ENCODE assay signal across 8 mouse cellular contexts in genomic region chr2:92599487-92600347, GRCm38 (mm10). TPM values are rescaled to one million over a fixed set of nuclear protein-coding genes. Genes with fewer than 3 reads are reported as not detected.
DNase-seq lines count a peak whose midpoint lies in the region; ATAC-seq and TF ChIP-seq lines count a peak whose summit lies in the region.

Gene Chst1 (plus strand): TSS chr2:92599707.

- peak within 1 kb of the TSS; percentile 54 for H3K4me3 ChIP-seq in lung, adult 2 months (replicated peaks; ENCODE audit: extremely low read depth, low read depth, low read length)
- peak within 1 kb of the TSS; percentile 74 for H3K4me3 ChIP-seq in kidney, embryonic 16.5 days (ENCODE audit: low read length)
- H3K4me3 ChIP-seq in liver, embryonic 15.5 days (replicated peaks): peak within 1 kb of the TSS; percentile 45

- TF ChIP-seq CTCF in lung, adult 2 months (IDR thresholded peaks at IDR 0.05; ENCODE audit: insufficient read depth, low read length): no peak

- peak within 1 kb of the TSS; percentile 74 for H3K9ac ChIP-seq in kidney, embryonic 16.5 days (replicated peaks; ENCODE audit: low read length)
- no peak within 1 kb of the TSS for H3K9ac ChIP-seq in liver, embryonic 15.5 days

- peak within 1 kb of the TSS; percentile 99 for H3K4me2 ChIP-seq in kidney, embryonic 16.5 days (replicated peaks; ENCODE audit: low read depth, low read length)
- peak within 1 kb of the TSS; percentile 65 for H3K4me2 ChIP-seq in liver, embryonic 15.5 days

- H3K27me3 ChIP-seq in kidney, embryonic 16.5 days (ENCODE audit: insufficient read depth, low read length): 0 out of 2 replicates have a peak, but pooled peaks cover 11% of the 10 kb centered on the region
- peaks cover 76% of the 10 kb centered on the region for H3K27me3 ChIP-seq in liver, embryonic 15.5 days

- H3K4me1 ChIP-seq in lung, adult 2 months (ENCODE audit: control insufficient read depth, insufficient read depth, low read length): peaks cover 5% of the 10 kb centered on the region; the same call in 1 of the 2 replicates
- H3K4me1 ChIP-seq in kidney, embryonic 16.5 days (ENCODE audit: insufficient read depth, low read length): peaks cover 41% of the 10 kb centered on the region
- H3K4me1 ChIP-seq in liver, embryonic 15.5 days (replicated peaks): peaks cover 7% of the 10 kb centered on the region; the same call in 1 of the 2 replicates

- DNase-seq in lung, adult 2 months: no peak
- DNase-seq in lung, adult 18-20 months: no peak
- DNase-seq in cerebellum, adult 9-10 months: peak; percentile 26
- peak; percentile 43 to 56 for DNase-seq in heart, adult 18-20 months
- DNase-seq in ovary, postnatal 36 days (ENCODE audit: low spot score): peak; percentile 62
- DNase-seq in B cell, adult 2 months: no peak

- no peaks in the 10 kb centered on the region for H3K9me3 ChIP-seq in kidney, embryonic 16.5 days (ENCODE audit: low read length)
- H3K9me3 ChIP-seq in liver, embryonic 15.5 days (replicated peaks): no peaks in the 10 kb centered on the region

- peak within 1 kb of the TSS; percentile 48; the same call in 1 of the 2 replicates for H3K27ac ChIP-seq in kidney, embryonic 16.5 days (ENCODE audit: low read length)
- H3K27ac ChIP-seq in liver, embryonic 15.5 days (replicated peaks): no peak within 1 kb of the TSS

- peak; percentile 79 for ATAC-seq in kidney, embryonic 16.5 days (ENCODE audit: low FRiP score, low TSS enrichment)
- ATAC-seq in liver, embryonic 15.5 days (ENCODE audit: insufficient read depth): peak; percentile 28; the same call in 1 of the 2 replicates

- H3K36me3 ChIP-seq in kidney, embryonic 16.5 days (ENCODE audit: insufficient read depth, low read length): no peaks in the 10 kb centered on the region
- no peaks in the 10 kb centered on the region for H3K36me3 ChIP-seq in liver, embryonic 15.5 days (replicated peaks)

- peak; percentile 45; the same call in 1 of the 2 replicates for TF ChIP-seq POLR2A in lung, adult 2 months (IDR thresholded peaks at IDR 0.05; ENCODE audit: borderline replicate concordance, extremely low read depth, low read depth, low read length)

- WGBS in lung, adult 2 months: under 1% methylated on average over 59 of the region's 82 CpGs
- WGBS in kidney, embryonic 16.5 days: under 1% methylated on average over 55 of the region's 82 CpGs
- WGBS in liver, embryonic 15.5 days (ENCODE audit: insufficient replicate concordance): under 1% methylated on average over 63 of the region's 82 CpGs

RNA-seq across cellular contexts. Expression of gene Chst1, which starts in this region (rescaled TPM):
- 40.6 and 40.7 TPM in 2 replicates for polyA plus RNA-seq in lung, adult 2 months (2012; rRNA removed)
- total RNA-seq in heart, adult 18-20 months (2021): 1 to 10 TPM; 2.2 to 2.4 TPM
- 8.9 and 9.9 TPM in 2 replicates for polyA plus RNA-seq in kidney, embryonic 16.5 days (2015; fragmentation: Nextera tagmentation; extraction: Ambion mirVana)
- 0.10 and 0.24 TPM in 2 replicates for polyA plus RNA-seq in liver, embryonic 15.5 days (2015; fragmentation: Nextera tagmentation; extraction: Ambion mirVana)

Comparison
In these comparisons a context has a peak if more than half of its experiments do, and no peak if none do; other contexts are left out.
1. Peak in ATAC-seq, H3K4me3 ChIP-seq and H3K4me2 ChIP-seq in liver, embryonic 15.5 days; RNA of the gene not detected or under 1 TPM.
2. DNase-seq: peak in cerebellum, adult 9-10 months (single experiment), heart, adult 18-20 months (2 of 2) and ovary, postnatal 36 days (single experiment); none in lung, adult 2 months (single experiment), lung, adult 18-20 months (0 of 2) and B cell, adult 2 months (0 of 2).
3. Peak in every context shown above with its lines, with median percentiles within 50 percentile points of each other: H3K4me3 ChIP-seq.